Mouse (Mus musculus) liver (tissue): ENCODE results near the gene Gm29289.
"Not testable (repeated sequence)": the region's sequence is repeated elsewhere in the genome, so short reads cannot be mapped to it uniquely, and the experiment has no call there.

Source experiments
- DNase-seq: peaks from one replicate; pipeline ENCODE4 v3.0.0-alpha.2; 2020; ENCODE audit warnings: mixed read lengths

The Gm29289 gene

DNA sequence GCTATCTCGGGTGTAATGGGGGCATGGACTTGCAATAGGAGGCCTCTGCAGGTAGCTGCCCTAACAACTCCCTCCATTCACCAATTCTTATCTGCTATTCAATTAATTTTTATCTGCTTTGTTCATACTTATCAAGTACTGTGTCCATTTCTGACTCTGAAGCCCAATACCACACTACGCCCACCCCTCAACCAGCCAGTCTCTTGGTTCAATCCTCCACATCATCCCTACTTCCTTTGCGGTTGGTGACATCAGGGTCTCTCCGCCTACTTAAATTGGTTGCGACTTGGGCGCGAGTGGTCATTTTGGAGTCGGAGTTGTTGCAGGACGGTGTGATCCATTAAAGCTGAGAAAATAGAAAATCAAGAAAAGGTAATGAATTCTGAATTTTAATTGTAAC lies at the start of gene Gm29289:
Gene Gm29289, plus strand, starts transcription at position 301 of the 400 bp plus-strand sequence.
- DNase-seq = not testable (repeated sequence)

DNA sequence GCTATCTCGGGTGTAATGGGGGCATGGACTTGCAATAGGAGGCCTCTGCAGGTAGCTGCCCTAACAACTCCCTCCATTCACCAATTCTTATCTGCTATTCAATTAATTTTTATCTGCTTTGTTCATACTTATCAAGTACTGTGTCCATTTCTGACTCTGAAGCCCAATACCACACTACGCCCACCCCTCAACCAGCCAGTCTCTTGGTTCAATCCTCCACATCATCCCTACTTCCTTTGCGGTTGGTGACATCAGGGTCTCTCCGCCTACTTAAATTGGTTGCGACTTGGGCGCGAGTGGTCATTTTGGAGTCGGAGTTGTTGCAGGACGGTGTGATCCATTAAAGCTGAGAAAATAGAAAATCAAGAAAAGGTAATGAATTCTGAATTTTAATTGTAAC lies 31.7 kb upstream of the Gm29289 start, which contains the start of gene Gm10352:
Gene Gm10352, plus strand, starts transcription at position 301 of the 400 bp plus-strand sequence.
- not testable (repeated sequence) for DNase-seq
